In genomic region chr1:34129691-34130090, GRCm38 (mm10) we compare ENCODE assay signal across 19 mouse cellular contexts.
DNase-seq lines count a peak whose midpoint lies in the region; ATAC-seq and TF ChIP-seq lines count a peak whose summit lies in the region.
"Had no signal": no experiment of that assay in that cellular context is flagged by ENCODE, and none has a peak within 500 bp of the region (broad histone marks: within the 10 kb centered on the region; RNA-seq: fewer than 3 reads in every experiment).

No protein-coding gene starts in this region.

- H3K27ac ChIP-seq in lung, embryonic 14.5 days (ENCODE audit: low read depth) = 0 out of 2 replicates have a peak overlapping the region, but pooled peaks have one; percentile 32
- H3K27ac ChIP-seq in heart, embryonic 11.5 days (ENCODE audit: low read depth, low read length) = peak overlapping the region; percentile 75
- H3K27ac ChIP-seq: embryonic facial prominence, embryonic 10.5 days; forebrain, embryonic 13.5 days; kidney, postnatal 0 days; liver, embryonic 14.5 days had no signal

- no peaks in the 10 kb centered on the region for H3K4me1 ChIP-seq in lung, embryonic 14.5 days (ENCODE audit: insufficient read depth)
- H3K4me1 ChIP-seq in heart, embryonic 11.5 days (ENCODE audit: control insufficient read depth, insufficient read depth, low read length) = peaks cover 36% of the 10 kb centered on the region

- no peaks in the 10 kb centered on the region for H3K9me3 ChIP-seq in lung, embryonic 14.5 days (ENCODE audit: low read depth, low read length)
- H3K9me3 ChIP-seq in heart, embryonic 11.5 days (replicated peaks; ENCODE audit: control insufficient read depth, low read length) = no peaks in the 10 kb centered on the region
- H3K9me3 ChIP-seq: embryonic facial prominence, embryonic 10.5 days; forebrain, embryonic 13.5 days; megakaryocyte, embryonic 14.5 days had no signal

- H3K9ac ChIP-seq in lung, embryonic 14.5 days = no peak overlapping the region
- H3K9ac ChIP-seq in heart, embryonic 11.5 days (ENCODE audit: low read depth, low read length) = no peak overlapping the region
- H3K9ac ChIP-seq: forebrain, embryonic 13.5 days; liver, embryonic 14.5 days had no signal

- intact Hi-C loops in heart, postnatal 10 days (cut with DNase I) = no loop called here

- no peak for TF ChIP-seq CTCF in lung, embryonic 14.5 days (IDR thresholded peaks at IDR 0.05; ENCODE audit: low read depth)

- no peak overlapping the region for H3K4me2 ChIP-seq in lung, embryonic 14.5 days
- no peak overlapping the region for H3K4me2 ChIP-seq in heart, embryonic 11.5 days
- H3K4me2 ChIP-seq: forebrain, embryonic 13.5 days had no signal

- no peak for DNase-seq in lung, embryonic 14.5 days
- DNase-seq in lung, postnatal 14 days = no peak
- peak; percentile 76 to 80 for DNase-seq in heart, postnatal 10 days
- DNase-seq in skeletal muscle tissue, adult 2 months (ENCODE audit: low read depth, low spot score) = peak; percentile 39
- DNase-seq in left cerebral cortex, adult 8-10 months (ENCODE audit: low spot score in 2 of 2) = no peak
- no peak for DNase-seq in yolk sac, embryonic 10.5 days (ENCODE audit: low spot score)
- DNase-seq: B cell, adult 2 months; cerebellum, adult 9-10 months; kidney, adult 18-20 months; thymus, adult 2 months had no signal

- H3K36me3 ChIP-seq in lung, embryonic 14.5 days (ENCODE audit: insufficient read depth) = no peaks in the 10 kb centered on the region
- no peaks in the 10 kb centered on the region for H3K36me3 ChIP-seq in heart, embryonic 11.5 days (ENCODE audit: control insufficient read depth, insufficient read depth, low read length)
- H3K36me3 ChIP-seq: embryonic facial prominence, embryonic 10.5 days had no signal

- no peak for ATAC-seq in lung, embryonic 14.5 days (ENCODE audit: insufficient read depth)
- ATAC-seq in heart, embryonic 11.5 days (replicated peaks; ENCODE audit: insufficient number of reproducible peaks, low FRiP score, low TSS enrichment) = no peak
- no peak for ATAC-seq in granulocyte monocyte progenitor cell, adult 5-6 weeks (replicated peaks; ENCODE audit: poor library complexity, severe bottlenecking)
- ATAC-seq: forebrain, embryonic 13.5 days; hindbrain, embryonic 16.5 days; midbrain, embryonic 16.5 days had no signal

- WGBS in lung, embryonic 14.5 days = 62% methylated on average over 9 of the region's 9 CpGs
- WGBS in heart, embryonic 11.5 days (ENCODE audit: insufficient replicate concordance) = 30% methylated on average over 9 of the region's 9 CpGs

- H3K4me3 ChIP-seq in lung, embryonic 14.5 days (ENCODE audit: low read depth, low read length) = no peak overlapping the region
- H3K4me3 ChIP-seq in heart, embryonic 11.5 days (ENCODE audit: low read depth, low read length) = no peak overlapping the region
- H3K4me3 ChIP-seq: embryonic facial prominence, embryonic 10.5 days; forebrain, embryonic 13.5 days; megakaryocyte, embryonic 14.5 days had no signal

- H3K27me3 ChIP-seq in lung, embryonic 14.5 days (ENCODE audit: insufficient read depth, low read length) = no peaks in the 10 kb centered on the region
- H3K27me3 ChIP-seq in heart, embryonic 11.5 days (ENCODE audit: control insufficient read depth, insufficient read depth, low read length) = no peaks in the 10 kb centered on the region
- H3K27me3 ChIP-seq: forebrain, embryonic 13.5 days had no signal

Comparison
In these comparisons a context has a peak if more than half of its experiments do, and no peak if none do; other contexts are left out.
1. DNase-seq: peak in heart, postnatal 10 days (2 of 2) and skeletal muscle tissue, adult 2 months (single experiment); none in lung, embryonic 14.5 days (single experiment), lung, postnatal 14 days (single experiment), left cerebral cortex, adult 8-10 months (0 of 2) and yolk sac, embryonic 10.5 days (single experiment).